Mouse (Mus musculus) frontal cortex, postnatal 36 days (tissue): ENCODE results near the gene Mbnl2.

Experiments used
- DNase-seq, 2 experiments: peaks; one replicate each; pipeline ENCODE4 v3.0.0; 2022; ENCODE audit warnings: low spot score in 2 of 2

The Mbnl2 gene

DNA sequence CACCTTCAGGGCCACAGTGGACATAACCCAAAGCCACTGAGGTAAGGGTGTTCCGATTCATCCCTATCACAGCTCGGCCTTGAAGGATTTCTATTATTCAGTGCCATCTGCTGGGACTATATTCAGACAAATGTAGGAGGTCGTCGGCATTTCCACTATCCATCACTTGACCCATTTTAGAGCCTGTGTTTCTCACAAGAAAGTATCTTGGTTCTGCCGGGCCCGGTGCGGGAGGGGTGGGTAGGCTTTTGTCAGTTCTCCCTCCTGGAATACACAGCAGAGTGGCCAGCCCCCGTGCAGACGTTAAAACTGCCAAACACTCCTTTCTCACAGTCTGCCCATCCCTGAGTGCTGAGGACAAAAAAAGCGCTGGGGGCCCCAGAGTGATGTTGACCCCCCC lies 134.4 kb downstream of the Mbnl2 start:
- DNase-seq, result peak; percentile 48 to 66

DNA sequence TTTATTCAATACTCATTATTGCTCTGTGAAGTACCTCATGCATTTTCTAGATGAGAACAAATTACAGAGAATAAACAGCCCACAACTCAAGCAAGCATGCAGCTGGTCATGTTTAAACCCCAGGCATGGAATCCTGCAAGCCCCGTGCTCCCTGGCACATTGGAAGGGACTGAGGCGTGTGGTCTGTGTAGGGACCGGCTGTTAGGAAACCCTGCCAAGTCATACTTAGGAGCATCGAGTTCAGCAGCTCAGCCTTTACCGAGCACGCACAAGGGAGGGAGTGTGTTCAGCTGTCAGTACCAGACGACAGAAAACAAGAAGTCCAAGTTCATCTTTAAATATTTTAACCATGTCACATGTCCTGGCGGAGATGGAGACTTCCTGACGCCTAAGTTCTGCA lies 141.4 kb downstream of the Mbnl2 start:
- no peak for DNase-seq

DNA sequence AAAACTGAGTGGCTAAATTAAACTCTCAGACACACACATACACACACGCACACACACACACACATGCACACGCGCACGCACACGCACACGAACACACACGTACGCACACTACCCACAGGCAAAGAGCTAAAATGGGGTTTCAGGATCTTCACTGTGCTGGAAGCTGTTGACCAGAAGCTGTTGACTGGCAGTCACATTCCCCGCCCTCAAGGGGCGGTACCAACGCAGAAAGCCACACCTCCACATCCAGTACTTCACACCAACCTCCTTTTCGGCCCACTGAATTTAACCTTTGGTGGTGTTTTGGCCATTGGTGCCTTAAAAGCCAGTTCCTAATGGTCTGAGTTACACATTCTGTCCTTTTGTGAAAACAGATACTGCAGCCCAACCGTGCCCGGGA lies 143.5 kb downstream of the Mbnl2 start:
- DNase-seq, result no peak

DNA sequence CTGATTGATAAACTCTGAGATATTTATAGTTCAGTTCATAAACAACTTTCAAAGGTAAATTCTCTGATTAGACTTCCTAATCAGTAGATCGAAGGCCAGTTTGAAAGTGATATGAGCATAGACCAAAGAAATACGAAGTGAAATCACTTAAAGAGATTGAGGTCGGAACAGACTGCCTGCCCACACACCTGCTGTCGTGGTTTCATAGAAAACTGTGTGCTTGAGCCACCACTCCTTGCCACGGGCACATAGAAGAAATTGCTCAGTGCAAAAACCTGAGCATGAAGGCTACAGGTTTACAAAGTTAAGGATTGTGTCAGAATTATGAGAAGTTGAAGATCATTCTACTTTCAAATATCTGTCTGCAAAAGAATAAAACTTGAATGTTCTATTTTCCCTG lies 153.0 kb downstream of the Mbnl2 start:
- peak in 1 of 2 experiments; percentile 74 for DNase-seq

DNA sequence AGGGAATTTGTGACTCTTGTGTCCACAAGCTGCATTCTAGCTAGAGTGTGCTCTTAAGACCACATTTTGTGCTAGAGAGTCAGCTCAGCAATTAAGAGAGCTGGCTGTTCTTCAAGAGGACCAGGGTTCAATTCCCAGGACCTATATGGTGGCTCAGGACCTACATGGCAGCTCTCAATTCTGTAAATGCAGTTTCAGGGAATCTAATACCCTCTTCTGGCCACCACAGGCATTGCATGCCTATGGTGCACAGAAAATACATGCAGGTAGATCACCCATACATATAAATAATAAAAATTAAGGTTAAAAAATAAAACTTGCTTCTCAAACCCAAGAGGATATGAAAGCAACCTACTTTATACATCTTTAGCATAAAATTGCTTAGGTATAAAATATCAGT lies 157.3 kb downstream of the Mbnl2 start:
- DNase-seq, result no peak

DNA sequence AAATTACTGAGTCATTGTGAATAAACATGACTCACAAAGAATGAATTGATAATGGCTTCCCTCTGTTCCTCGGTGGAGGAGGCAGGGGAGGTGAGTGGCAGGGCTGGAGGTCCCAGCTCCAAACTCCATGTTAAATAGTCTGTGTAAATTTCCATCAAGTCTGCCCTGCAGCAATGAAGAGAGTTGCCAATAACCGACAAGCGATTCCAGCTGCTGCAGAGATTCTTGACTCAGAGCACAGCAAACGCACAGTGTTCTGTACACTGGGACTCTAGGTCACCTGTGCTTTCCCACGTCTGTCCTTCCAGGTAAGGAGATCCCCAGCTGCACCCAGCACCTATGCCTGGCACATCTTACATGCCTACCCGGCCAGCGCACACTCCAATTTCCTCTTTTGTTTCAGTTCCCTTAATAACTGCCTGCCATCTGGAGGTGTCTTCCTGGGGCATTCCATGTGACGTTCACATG lies 158.5 kb downstream of the Mbnl2 start:
- peak in 1 of 2 experiments; percentile 28 for DNase-seq

DNA sequence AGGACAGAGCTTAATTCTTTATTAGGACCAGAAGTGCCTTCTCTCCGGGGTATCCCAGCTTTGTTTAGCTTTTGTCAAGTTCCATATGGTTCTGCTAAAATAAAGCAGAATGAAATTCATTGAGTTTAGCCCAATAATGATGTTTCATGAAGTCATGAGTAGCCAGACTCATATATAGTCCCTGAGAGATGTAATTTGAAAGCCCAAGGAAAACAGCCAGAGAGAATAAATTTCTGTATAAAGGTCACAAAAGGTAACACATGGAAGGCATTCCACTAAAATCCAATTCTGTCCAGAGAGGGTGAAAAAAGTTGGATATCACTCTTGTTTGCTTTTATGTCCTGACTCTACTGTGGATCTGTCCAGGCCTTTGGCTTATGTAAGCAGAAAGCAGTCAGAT lies 159.4 kb downstream of the Mbnl2 start:
- DNase-seq, result no peak

DNA sequence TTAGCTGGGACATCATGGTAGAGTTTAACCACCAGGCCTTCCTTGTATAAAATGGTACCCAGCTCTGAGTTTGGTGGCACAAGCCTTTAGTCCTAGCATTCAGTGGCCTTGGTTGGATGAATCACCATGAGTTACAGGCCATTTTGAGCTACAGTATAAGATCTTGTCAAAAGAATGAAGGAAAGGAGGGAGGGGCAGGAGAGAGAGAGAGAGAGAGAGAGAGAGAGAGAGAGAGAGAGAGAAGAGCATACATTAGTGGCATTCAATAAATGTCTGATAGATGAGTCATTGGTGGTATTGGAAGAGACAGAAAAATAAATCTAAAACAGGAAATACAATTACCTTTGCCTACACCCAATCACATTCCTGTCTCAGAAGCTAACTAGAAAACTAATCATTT lies 165.2 kb downstream of the Mbnl2 start:
- DNase-seq, result no peak

DNA sequence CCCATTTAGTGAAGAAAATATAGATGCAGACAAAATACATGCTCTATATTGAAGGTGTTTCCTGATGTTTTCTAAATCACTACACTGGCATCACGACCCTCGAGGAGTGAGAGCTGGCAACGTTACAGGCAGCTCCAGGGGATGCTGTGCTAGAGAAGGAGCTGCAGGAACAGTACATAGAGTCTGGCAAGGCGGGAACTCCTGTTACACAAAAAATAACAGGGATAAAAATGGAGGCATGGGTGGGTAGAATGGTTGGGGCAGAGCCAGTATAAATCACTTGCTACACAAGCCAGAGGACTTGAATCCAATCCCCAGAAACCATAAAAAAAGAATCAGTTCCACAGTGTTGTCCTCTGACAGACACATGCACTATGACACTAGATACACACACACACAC lies 165.8 kb downstream of the Mbnl2 start:
- DNase-seq, result peak; percentile 40

DNA sequence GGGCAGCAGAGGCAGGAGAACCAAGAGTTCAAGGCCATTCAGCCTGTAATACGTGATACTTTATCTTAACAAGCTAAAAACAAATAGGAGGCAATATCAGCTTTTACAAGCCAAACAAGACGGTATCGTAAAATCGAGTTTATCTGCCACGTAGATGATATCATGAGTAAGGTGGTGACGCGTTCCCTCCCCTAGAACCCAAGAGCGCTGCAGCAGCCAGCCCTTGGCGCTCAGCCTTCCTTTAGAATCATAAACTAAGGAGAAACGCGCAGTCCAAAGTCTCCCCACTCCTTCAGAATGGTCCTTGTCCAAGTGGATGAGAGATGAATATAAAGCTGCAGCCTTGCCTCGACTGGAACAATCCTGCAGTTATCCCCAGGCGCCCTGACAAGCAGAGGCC lies 166.4 kb downstream of the Mbnl2 start:
- no peak for DNase-seq

DNA sequence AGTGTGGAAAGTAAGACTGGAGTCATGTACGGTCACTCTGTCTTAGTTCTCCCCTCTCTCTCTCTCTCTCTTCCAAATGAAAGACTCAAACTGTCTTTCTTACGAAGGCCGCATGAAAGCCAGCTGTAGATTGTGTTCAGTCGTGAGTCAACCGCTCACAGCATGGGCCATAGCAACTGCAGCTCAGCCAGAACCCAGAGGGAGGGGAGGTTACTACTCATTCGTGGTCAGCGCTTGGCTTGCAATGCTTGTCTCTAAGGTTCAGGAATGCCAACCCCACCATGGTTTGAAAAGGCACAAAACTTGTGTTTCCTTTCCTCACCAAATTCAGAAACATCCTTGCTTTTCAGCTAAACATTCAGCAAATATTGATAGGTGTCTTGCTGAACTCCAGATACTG lies 178.8 kb downstream of the Mbnl2 start:
- no peak for DNase-seq

DNA sequence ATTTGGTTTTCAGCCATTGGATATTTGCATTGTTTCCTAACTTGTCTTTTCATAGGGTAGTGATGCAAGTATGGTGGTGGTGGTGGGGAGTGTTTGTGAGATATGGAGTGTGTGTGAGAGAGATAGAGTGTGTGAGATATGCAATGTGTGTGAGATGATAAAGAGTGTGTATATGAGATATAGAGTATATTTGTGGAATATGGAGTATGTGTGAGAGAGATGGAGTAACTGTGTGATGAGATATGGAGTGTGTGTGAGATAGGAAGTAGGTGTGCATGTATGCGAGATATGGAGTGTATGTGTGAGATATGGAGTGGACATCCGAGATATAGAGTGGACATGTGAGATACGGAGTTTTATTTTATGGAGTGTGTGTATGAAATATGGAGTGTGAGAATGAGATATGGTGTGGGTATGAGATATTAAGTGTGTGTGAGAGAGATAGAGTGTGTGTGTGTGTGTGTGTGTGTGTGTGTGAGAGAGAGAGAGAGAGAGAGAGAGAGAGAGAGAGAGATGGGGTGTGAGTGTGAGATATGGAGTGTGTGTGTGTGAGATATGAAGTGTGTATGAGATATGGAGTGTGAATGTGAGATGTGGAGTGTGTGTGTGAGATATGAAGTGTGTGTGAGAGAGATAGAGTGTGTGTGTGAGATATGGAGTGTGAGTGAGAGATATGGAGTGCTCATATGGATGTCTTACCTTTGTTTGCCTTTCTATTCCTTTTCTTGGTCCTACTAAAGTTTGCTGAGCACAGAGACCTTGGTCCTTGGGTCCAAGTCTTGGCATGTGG lies 188.7 kb downstream of the Mbnl2 start:
- no peak for DNase-seq

DNA sequence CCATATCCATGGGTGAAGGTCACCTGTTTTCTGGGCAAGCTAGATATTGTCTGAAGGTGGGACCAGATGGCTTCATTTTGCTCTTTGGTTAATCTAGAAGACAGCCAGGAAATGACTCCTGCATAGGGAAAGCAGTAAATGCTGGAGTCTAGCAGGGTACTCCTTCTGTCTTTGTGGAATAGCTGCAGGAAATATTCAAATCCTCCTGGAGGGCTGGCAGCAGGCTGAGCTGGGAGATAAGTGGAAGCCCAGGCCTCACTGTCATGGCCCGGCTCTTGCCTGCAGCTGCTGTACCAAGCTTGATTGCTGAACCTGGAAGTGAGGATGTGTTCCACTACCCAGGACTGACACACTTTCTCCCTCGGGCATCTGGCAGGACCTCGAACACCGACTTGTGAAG lies 191.3 kb downstream of the Mbnl2 start:
- DNase-seq, result no peak

DNA sequence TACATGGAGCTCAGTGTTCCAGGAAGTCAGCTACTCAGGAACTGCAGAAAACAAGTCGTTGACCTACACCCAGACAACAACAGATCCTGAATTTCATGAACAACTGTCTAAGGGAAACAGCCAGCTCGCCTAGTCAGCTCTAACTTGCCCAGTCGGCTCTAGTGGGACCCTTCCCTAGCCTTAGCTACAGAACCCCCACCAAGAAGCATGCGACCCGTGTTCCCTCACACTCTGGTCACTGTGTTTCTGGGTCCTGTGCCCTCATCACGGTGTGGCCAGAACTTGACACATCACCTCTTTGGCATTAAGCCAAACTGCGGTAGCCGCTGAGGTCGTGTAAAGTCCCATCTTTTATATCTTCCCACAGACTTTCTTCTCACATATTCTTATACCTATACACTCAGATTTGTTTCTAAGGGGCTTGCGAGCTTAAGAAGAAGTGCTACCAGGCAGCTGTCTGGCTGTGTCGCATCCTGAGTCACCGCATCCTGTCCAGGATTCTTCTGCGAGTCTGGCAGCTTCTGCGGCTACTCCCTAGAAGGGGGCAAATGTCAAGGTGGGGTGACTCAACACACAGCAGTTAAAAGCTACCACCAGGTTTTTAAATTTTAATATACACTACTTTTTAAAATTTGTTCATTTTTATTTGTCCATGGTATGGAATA lies 193.8 kb downstream of the Mbnl2 start:
- DNase-seq, result no peak

DNA sequence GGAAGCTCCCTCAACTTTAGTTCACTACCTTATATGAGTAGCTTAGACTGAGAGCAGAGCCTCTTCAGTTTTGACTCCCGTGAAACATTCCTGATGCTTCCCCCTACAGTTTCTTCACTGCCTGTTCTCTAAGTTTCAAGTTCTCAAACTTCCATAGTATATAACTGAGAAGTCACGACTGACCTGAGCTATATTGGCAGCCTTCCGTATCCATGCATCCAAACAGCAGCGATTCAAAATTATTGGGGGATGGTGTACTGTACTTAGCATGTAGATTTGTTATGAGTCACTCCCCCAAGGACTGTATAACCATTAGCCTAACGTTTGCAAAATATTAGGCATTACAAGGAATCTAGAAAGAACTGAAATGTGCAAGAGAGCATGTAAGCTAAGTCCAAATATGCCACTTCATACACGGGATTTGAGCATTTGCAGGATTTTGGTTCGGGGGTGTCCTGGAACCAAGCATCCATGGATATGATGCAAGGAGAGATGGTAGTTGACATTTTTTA lies 200.8 kb downstream of the Mbnl2 start:
- DNase-seq, result no peak

DNA sequence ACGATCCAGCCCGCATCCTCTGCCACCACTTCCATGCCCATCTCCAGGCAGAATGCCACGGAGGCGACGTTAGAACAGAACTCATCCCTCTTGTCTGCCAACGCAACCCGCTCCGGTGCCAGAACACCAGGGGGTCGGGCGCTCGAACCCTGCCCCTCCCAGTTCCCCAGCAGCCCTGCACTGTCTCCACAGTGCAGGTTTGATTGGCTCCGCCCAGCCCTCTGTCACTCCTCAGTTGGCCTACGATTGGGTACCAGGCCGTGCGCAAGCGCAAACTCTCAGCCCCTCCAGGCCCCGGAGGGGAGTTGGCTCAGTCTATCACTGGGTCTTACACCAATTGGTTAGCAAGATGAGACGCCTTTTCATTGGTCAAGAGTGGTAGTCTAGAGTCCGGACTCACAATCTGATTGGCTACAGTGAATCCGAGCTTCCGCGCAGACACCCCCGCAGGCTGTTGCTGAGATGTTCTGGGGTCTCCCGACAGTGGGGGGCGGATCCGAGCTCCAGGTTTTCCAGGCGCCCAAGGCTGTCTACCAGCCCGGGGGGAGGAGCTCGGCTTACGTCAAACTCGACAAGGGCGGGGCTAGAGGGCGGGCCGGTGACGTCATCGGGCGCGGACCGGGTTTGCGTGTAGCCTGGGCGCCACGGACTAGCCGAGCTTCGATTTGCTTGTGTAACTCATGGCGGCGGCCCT lies 202.0 kb downstream of the Mbnl2 start:
- peak; percentile 98 to 99 for DNase-seq

DNA sequence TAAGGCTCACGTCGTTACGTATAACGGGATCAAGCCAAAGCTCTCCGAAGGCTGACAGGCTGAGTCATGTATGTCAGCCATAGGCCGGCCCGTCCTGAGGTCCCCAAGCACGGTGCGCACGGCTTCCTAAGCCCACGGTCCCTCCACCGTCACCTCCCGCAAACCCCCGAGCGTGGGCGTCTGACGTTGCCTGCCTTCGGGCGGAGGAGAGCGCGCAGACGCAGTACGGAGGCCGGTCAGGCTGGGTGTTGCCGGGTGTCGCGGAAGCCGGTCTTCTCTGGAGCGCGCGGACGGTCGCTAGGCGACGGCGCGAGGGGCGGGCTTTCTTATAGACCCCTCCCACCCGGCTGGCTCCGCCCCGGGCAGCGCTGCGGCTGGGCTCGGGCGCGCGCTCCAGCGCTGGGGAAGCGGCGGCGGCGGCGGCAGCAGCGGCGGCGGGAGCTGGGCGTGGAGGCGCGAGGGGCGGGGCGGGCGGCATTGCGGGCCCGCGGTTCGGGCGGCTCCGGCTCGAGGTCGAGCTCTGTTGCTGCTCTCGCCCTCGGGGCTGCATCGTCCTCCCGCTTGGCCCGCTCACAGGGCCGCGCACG lies 202.6 kb downstream of the Mbnl2 start, which contains the start of gene Rap2a:
TSS of gene Rap2a (plus strand) at position 463 of the 587 bp plus-strand sequence.
- DNase-seq, result peak; percentile 97 to 98

DNA sequence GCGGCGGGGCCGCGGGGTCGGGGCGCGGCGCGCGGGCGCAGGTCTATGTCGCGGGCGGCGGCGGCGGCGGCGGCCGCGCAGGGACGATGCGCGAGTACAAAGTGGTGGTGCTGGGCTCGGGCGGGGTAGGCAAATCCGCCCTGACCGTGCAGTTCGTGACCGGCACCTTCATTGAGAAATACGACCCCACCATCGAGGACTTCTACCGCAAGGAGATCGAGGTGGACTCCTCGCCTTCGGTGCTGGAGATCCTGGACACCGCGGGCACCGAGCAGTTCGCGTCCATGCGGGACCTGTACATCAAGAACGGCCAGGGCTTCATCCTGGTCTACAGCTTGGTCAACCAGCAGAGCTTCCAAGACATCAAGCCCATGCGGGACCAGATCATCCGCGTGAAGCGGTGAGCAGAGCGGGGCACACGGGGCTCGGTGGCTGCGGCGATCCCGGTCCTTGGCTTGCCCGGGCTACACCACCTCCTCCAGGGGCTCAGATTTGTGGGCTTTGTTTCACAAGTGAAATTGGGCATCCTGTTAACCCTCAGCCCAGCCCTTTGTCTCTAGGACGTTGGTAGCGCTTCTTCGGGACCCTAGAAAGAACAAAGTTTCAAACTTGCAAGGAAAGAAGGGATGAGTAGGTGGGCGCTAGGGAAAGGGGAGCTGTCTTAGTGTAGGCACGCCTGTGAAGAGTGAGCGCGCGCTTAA lies 203.3 kb downstream of the Mbnl2 start:
- peak in 1 of 2 experiments; percentile 50 for DNase-seq

DNA sequence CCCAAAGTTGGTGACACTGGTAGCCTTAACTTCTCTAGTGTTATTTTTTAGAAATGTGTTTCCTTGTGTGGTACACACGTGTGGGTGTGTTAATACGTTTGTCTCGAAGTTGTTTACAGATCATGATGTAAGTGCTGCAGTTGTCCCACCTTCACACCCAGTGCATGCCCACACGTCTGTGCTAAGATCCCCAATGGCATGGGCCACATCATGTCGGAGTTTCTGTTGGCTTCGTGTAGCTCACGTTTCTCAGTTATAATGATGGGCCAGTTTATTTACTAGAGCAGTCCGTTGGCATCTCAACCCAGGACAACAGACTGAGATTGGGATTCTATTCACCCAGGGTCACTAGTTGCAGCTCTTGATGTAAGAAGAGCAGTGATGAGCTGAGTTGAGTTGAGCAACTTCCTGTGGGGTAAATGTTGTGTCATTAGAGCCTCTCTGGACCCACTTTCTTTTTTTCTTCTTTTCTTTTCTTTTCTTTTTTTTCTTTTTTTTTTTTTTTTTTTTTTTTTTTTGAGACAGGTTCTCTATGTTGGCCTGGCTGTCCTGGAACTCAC lies 205.0 kb downstream of the Mbnl2 start:
- DNase-seq, result no peak

DNA sequence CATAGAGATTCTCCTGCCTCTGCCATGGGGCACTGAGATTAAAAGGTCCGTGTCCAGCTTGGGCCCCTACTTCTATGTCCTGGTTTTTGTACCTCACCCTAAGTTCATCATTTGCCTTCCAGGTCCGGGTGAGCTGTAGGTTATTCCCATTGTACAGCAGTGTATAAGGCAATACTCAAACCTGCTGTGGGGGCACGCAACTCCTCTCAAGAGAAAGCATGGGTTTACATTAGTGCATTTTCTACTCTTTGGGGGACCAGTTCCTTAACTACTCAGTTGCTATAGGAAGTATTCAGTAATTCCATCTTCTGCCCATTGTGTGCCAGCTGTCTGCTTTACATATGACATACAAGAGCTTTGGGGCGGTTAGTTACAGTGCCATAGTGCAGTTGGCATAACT lies 205.5 kb downstream of the Mbnl2 start:
- no peak for DNase-seq
